Mouse (Mus musculus): ENCODE measurements at regions not wholly inside any gene's neighbourhood (a gene's known extent, or its start where the extent isn't known, plus 50 kb on each side); places are given as distances from the start of the nearest gene placed in this dataset.
A peak's percentile ranks its signal among the peaks of the same experiment; 100 is the strongest.

DNA sequence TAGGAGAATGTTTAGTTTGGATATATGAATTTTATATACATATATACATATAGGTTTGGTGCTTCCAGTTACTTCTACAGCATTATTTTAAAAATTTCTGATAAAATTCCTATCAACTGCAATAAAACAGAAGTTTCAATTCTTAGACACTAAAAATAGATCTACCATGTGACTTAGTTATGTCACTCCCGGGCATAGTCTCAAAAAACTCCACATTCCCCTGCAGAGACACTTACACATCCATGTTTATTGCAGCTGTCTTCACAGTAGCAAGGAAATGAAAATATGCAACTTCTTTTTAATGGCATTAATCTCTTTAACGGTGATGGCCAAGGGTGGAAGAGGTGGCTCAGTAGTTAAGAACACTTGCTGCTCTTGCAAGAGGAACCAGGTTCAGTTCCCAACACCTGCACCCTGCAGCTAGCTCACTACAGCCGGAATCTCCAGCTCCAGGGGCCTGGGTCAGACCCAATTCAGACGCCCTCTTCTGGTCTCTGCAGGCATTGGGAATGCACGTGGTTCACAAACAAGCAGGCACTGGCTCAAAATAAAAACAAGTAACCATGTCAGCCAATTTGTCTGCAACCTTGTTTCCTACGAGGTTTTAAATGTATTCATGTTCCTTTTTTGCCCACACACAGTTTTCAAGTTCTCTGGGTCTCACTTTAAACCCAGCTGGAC lies 204.4 kb downstream of the Adra2a start:
- DNase-seq: peak; percentile 32

- no peak for DNase-seq
Observed at GRCm38 (mm10) chr19:54252145-54252664, 208.3 kb downstream of the Adra2a start.

- DNase-seq: peak; percentile 7
Observed at GRCm38 (mm10) chr19:54257889-54258288, 213.9 kb downstream of the Adra2a start.

DNA sequence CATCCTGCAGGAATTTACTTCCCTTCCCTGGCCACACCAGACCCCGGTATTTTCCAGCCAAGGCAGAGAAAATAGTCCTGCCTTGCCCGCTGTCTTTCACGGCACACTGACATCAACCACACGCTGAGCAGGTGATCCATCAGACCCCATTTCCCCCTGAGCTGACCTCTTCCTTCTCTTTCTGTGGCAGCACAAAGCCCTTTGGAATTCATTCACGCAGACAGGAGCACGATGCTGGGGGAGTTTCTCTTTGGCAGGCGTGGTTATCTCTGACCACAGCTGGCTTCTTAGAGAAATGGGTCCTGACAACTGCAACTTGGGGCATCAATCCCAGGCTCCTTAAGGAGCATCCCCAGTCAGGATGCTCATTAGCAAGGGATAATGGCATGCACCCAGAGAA lies 215.2 kb downstream of the Adra2a start:
- DNase-seq: no peak

DNA sequence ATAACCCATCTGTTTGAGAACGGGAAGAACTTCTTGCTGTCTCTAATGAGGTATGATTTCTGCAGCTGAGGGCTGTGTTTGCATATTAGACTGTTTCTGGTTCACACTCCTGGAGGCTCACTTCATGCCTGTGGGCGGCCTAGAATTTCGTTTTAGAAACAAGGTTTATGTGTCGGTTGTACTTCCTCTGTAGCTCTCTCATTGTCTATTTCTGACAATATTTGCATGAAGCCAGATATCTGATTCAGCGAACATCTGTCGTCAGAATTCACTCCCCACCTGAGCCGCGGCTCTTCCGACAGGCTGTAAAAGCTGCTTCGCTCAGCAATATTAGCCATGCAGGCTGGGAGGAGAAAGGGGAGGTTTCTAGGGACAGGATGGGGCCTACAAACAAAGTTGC lies 233.4 kb downstream of the Adra2a start:
- DNase-seq: no peak

GRCm38 (mm10) chr19:54285481-54285880 lies 241.5 kb downstream of the Adra2a start:
- no peak for DNase-seq

GRCm38 (mm10) chr19:54297663-54298388 lies 253.9 kb downstream of the Adra2a start:
- no peak for DNase-seq

- DNase-seq: no peak
Observed at GRCm38 (mm10) chr19:54311289-54311688, 267.3 kb downstream of the Adra2a start.

GRCm38 (mm10) chr19:54311723-54312122 lies 267.8 kb downstream of the Adra2a start:
- no peak for DNase-seq

DNA sequence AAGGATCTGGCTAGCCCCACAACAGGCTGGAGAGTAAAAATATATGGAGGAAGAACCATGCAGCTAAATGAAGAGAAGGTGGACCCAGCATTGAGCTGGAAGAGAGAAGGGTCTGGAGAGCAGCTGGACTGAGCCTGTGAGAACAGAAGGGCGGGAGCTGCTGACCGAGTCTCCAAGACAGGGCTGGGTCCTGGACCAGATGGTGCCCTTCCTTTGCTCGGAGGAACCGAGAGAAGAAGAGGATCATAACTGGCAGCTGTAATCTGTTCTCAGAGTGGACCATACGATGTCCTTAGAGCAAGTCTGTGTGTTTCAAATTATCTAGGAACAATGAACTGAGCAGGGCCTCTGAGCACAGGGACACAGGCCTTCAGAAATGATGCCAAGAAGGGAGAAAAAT lies 279.3 kb downstream of the Adra2a start:
- no peak for DNase-seq

GRCm38 (mm10) chr19:54324991-54325390 lies 281.0 kb downstream of the Adra2a start:
- peak; percentile 5 for DNase-seq

- no peak for DNase-seq
Observed at GRCm38 (mm10) chr19:54332140-54332539, 288.2 kb downstream of the Adra2a start.

DNA sequence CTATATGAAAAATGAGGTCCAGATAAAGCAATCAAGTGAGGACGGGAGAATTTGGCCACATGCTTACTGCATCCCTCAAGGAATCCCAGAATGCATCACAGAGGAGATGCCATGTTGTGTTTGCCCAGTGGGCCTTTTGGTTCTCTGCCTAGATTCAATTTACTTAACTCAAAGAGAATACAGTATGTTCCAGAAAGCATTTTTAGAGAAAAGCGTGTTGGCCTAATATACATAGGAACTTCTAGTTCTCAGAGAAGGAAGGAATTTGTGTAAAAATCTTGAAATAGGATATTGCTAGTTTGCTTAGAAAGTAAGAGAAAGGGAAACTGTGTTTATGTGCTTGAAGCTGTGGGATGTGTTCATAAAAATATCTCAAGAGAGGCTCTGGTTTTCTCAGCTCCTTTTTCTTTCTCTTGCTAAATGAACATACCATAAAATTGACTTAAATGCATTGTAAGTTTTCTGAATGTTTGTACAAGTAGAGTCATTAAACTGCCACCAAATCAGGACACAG lies 296.9 kb downstream of the Adra2a start:
- no peak for DNase-seq

- DNase-seq: no peak
Observed at GRCm38 (mm10) chr19:54359731-54360130, 315.8 kb downstream of the Adra2a start.

- no peak for DNase-seq
Observed at GRCm38 (mm10) chr19:54360660-54361059, 316.7 kb downstream of the Adra2a start.

GRCm38 (mm10) chr19:54385101-54385500 lies 341.1 kb downstream of the Adra2a start:
- no peak for DNase-seq

DNA sequence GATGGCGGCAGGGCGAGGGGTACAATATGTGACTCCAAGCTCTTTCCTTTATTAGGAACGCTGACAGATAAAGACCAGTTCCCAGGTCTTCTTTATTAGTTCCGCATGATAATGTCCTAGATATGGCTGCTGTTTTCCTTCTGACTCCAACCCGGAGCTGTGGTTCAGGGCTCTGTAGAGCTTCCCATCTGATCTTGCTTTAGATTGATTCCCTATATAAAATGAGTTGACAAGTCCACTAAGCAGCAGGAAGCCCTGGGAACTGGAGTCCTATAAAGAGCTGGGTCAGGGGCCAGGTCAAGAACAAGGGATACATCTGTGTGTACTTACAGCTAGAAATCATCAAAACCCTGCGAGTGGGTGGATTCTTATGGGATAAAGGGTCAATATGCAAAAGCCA lies 347.5 kb downstream of the Adra2a start:
- DNase-seq: no peak

GRCm38 (mm10) chr19:54399651-54400050 lies 355.7 kb downstream of the Adra2a start:
- DNase-seq: no peak

DNA sequence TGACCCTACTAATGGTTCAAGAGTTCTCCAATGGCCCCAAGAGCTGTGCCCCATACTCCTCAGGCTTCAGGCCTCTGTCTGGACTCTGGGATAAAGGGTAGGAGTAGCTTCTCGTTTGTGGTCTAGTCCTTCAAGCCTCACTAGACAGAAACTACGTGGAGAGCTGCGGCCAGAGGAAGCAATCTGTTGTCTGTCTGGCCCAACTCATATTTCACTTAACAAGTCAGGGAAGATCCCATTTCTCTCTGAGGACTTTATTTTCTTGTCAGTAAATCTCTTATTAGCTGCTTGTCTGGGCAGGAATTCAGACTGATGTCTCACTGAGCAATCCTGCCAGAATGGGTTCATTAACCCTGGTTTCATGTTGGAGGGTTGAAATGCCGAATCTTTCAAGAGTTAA lies 364.0 kb downstream of the Adra2a start:
- no peak for DNase-seq

DNA sequence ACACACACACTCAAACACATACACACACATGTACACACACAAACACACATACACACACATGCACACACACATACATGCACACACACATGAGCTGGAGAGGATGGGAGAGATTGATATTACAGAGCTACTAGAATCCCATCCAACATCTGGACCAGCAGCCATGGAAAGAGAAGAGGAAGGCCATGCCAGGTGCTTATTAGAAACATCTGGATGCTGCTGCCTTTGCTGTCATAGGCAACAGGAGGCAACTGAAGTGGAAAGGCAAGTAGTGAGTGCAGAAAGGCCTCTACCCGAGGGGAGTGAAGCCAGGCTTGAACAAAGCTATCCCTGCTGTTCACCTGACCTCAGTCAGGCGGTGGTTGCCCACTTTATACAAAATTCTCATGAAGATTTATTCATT lies 385.1 kb downstream of the Adra2a start:
- DNase-seq: no peak

- DNase-seq: no peak
Observed at GRCm38 (mm10) chr19:54440713-54441112, 396.8 kb downstream of the Adra2a start.

- no peak for DNase-seq
Observed at GRCm38 (mm10) chr19:54460426-54461170, 416.6 kb downstream of the Adra2a start.

- DNase-seq: no peak
Observed at GRCm38 (mm10) chr19:54462480-54462879, 418.5 kb downstream of the Adra2a start.

Measured in heart, postnatal 4 days (tissue).